Mouse (Mus musculus): ENCODE data around the gene Polr2e. TPM values are rescaled to one million over a fixed set of nuclear protein-coding genes. Genes with fewer than 3 reads are reported as not detected.
"Not testable (repeated sequence)": the region's sequence is repeated elsewhere in the genome, so short reads cannot be mapped to it uniquely, and the experiment has no call there.

Polr2e gene
- polyA plus RNA-seq, 1 experiment = 46.3 TPM

DNA sequence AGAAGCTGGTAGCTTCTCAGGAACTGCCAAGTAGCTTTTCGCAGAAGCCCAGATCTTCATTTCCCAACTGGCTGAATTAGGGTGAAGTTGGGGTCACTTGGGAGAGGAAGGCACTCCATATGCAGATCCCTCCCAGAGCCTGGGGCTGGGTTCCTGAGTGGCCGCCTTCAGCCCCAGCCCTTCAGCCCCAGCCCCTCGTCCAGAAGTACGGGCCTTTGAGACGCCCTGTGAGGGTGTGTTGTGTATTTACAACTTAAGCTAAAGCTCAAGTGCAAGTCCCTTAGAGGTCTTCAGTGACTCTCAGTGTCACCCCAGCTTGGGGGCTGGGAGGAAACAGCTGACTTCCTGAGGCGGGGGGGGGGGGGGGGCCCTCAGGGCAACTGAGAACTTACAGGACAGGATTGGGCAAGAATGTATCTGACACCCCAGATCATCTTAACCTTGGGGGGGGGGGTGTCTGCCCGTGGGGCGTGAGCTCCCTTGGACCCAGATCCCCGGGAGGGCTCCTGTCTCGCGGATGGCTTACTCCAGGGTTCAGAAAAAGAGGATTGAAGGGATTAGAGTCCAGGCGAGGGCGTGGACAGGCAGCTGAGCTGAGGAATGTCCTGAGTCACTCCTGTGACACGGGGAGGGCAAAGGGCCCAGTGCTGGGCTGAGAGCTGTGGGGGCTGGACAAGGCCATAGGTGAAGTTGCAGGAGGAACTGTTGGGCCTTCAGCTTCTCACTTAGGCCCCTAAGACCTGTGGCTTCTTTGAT is 12.2 kb upstream of the Polr2e start:
- peak overlapping the region; percentile 68 for H3K27ac ChIP-seq (ENCODE audit: insufficient read depth, low read length)
- peaks cover 8% of the 10 kb centered on the region for H3K4me1 ChIP-seq (ENCODE audit: control insufficient read depth, insufficient read depth, low read length)
- no peak for TF ChIP-seq POLR2A (IDR thresholded peaks at IDR 0.05; ENCODE audit: low read depth, low read length)
- no peak for TF ChIP-seq CTCF (IDR thresholded peaks at IDR 0.05; ENCODE audit: borderline replicate concordance, insufficient read depth, low read length)
- H3K4me3 ChIP-seq (ENCODE audit: insufficient read depth, low read length) = no peak overlapping the region

- no peak for TF ChIP-seq CTCF (IDR thresholded peaks at IDR 0.05; ENCODE audit: borderline replicate concordance, insufficient read depth, low read length)
- no peak for TF ChIP-seq POLR2A (IDR thresholded peaks at IDR 0.05; ENCODE audit: low read depth, low read length)
- H3K4me3 ChIP-seq (ENCODE audit: insufficient read depth, low read length) = no peak overlapping the region
- H3K4me1 ChIP-seq (ENCODE audit: control insufficient read depth, insufficient read depth, low read length) = peaks cover 8% of the 10 kb centered on the region
- H3K27ac ChIP-seq (ENCODE audit: insufficient read depth, low read length) = no peak overlapping the region; the same call in none of the 2 replicates
These were observed 11.5 kb upstream of the Polr2e start for GRCm38 (mm10) chr10:80050885-80051617.

DNA sequence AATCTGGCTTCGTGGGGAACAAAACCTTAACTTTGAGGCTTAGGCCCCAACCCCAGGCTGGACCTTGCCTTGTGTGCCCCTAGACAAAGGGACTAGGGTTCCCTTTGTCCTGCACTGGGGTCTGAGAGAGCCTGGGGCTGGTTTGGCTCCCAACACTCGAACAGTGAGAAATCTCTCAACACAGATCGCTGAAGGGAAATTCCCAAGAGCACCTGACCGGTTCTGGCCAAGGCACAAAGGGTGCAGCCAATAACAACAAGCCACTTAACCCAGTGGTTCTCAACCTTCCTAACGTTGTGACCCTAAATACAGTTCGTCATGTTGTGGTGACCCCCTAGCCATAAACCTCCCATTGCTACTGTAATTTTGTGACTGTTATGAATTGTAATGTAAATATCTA is 10.6 kb upstream of the Polr2e start:
- no peak overlapping the region for H3K27ac ChIP-seq (ENCODE audit: insufficient read depth, low read length)
- TF ChIP-seq POLR2A (IDR thresholded peaks at IDR 0.05; ENCODE audit: low read depth, low read length) = no peak
- no peak for TF ChIP-seq CTCF (IDR thresholded peaks at IDR 0.05; ENCODE audit: borderline replicate concordance, insufficient read depth, low read length)
- no peak overlapping the region for H3K4me3 ChIP-seq (ENCODE audit: insufficient read depth, low read length)
- peaks cover 8% of the 10 kb centered on the region for H3K4me1 ChIP-seq (ENCODE audit: control insufficient read depth, insufficient read depth, low read length)

DNA sequence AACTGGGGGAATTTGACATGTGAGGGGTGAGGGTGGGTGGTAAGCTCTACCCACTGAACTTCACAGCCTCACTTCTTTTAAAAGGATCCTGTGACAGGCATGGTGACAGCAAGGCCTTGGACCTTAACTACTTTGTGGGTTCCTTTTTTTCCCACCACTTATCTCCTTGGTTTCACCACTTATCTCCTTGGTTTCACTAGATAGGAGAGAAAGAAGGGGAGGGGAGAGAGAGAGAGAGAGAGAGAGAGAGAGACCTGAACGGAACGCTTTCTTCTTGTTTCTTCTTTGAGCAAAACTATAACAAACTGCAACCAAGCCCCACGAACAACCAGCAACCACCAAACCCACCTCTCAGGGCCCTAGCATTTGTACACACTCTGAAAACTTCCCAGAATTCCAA is 9.2 kb upstream of the Polr2e start:
- peaks cover 8% of the 10 kb centered on the region for H3K4me1 ChIP-seq (ENCODE audit: control insufficient read depth, insufficient read depth, low read length)
- TF ChIP-seq CTCF (IDR thresholded peaks at IDR 0.05; ENCODE audit: borderline replicate concordance, insufficient read depth, low read length) = no peak
- no peak for TF ChIP-seq POLR2A (IDR thresholded peaks at IDR 0.05; ENCODE audit: low read depth, low read length)
- no peak overlapping the region for H3K4me3 ChIP-seq (ENCODE audit: insufficient read depth, low read length)
- H3K27ac ChIP-seq (ENCODE audit: insufficient read depth, low read length) = no peak overlapping the region

- Histone ChIP-seq H3K27ac (ENCODE audit: insufficient read depth, low read length) (no peak overlapping the region), H3K4me3 (ENCODE audit: insufficient read depth, low read length) (no peak overlapping the region), H3K4me1 (ENCODE audit: control insufficient read depth, insufficient read depth, low read length) (peaks cover 8% of the 10 kb centered on the region)
- TF ChIP-seq CTCF (IDR thresholded peaks at IDR 0.05; ENCODE audit: borderline replicate concordance, insufficient read depth, low read length) = no peak
- no peak for TF ChIP-seq POLR2A (IDR thresholded peaks at IDR 0.05; ENCODE audit: low read depth, low read length)
These were observed 8.8 kb upstream of the Polr2e start for GRCm38 (mm10) chr10:80048396-80048795.

DNA sequence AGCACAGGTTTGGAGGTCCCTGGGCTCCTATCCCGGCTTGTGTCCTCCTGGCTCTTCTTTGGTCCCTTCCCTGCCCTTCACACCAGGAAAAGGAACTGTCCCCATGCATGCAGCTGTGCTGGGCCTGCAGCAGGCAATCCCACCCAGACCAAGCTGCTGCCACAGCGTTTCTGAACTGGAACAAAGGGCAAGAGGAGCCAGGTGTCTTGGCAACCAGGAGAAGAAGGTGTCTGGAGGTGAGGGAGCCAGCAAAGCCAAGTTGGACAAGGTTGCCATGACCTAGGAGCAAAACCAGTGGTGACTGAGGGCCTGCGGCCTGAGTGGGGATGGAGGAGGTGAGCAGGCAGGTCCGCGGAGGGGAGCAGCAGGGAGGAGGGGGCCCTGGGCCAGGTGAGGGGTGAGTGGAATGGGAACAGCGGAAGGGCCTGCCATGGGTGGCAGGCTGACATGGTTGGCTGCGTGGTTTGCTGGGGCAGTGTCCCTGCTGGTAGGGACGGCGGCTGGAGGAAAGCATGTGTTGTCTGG is 7.5 kb upstream of the Polr2e start, which contains the start of gene Gpx4:
TSS of gene Gpx4 (plus strand) at position 126 of the 525 bp plus-strand sequence.
- H3K4me1 ChIP-seq (ENCODE audit: control insufficient read depth, insufficient read depth, low read length) = peaks cover 4% of the 10 kb centered on the region; the same call in 1 of the 2 replicates
- no peak within 1 kb of the TSS for H3K4me3 ChIP-seq (ENCODE audit: insufficient read depth, low read length)
- TF ChIP-seq CTCF (IDR thresholded peaks at IDR 0.05; ENCODE audit: borderline replicate concordance, insufficient read depth, low read length) = no peak
- no peak for TF ChIP-seq POLR2A (IDR thresholded peaks at IDR 0.05; ENCODE audit: low read depth, low read length)
- no peak within 1 kb of the TSS for H3K27ac ChIP-seq (ENCODE audit: insufficient read depth, low read length)

DNA sequence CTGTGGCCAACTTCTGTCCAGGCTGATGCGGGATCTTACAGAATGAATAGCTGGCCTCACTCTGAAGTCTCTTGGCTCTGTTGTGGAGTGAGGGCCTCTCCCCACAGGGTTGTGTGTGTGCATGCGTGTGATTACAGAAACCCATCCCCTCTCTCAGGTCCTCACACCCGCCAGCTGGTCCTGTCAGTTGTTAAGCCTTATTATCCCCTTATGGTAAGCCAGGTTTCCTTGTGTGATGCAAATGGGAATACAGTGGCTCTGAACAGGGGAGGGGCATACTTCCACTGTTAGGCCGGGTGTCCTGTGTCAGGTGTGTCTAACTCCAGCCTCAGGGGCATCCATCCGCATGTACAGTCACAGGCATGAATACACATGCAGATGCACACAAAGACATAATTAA is 6.2 kb upstream of the Polr2e start:
- Histone ChIP-seq H3K27ac (ENCODE audit: insufficient read depth, low read length) (no peak overlapping the region), H3K4me1 (ENCODE audit: control insufficient read depth, insufficient read depth, low read length) (no peaks in the 10 kb centered on the region), H3K4me3 (ENCODE audit: insufficient read depth, low read length) (no peak overlapping the region)
- TF ChIP-seq POLR2A (IDR thresholded peaks at IDR 0.05; ENCODE audit: low read depth, low read length) (no peak), CTCF (IDR thresholded peaks at IDR 0.05; ENCODE audit: borderline replicate concordance, insufficient read depth, low read length) (no peak)

- H3K27ac ChIP-seq (ENCODE audit: insufficient read depth, low read length); H3K4me3 ChIP-seq (ENCODE audit: insufficient read depth, low read length); H3K4me1 ChIP-seq (ENCODE audit: control insufficient read depth, insufficient read depth, low read length): not testable (repeated sequence)
These were observed 5.8 kb upstream of the Polr2e start for GRCm38 (mm10) chr10:80045364-80045763.

DNA sequence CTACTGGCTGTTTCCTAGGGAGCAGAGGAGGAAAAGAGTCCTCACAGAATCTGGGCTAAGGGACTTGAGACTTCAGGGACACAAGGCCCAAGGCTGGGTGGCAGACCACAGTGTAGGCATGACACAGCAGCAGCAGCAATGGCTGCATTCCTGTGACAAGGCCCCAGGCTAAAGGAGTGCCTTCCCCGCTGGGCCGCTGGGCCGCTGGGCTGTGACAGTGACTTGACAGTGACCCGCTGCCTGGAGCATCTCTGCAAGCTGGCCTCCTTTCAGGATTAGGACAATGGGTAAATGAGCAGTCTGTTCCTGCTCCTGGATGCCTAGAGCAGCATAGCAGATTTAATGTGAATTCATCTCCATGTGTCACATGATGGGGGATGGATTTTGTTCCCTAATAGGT is 4.5 kb upstream of the Polr2e start:
- Histone ChIP-seq H3K4me3 (ENCODE audit: insufficient read depth, low read length) (no peak overlapping the region), H3K27ac (ENCODE audit: insufficient read depth, low read length) (no peak overlapping the region), H3K4me1 (ENCODE audit: control insufficient read depth, insufficient read depth, low read length) (no peaks in the 10 kb centered on the region)
- TF ChIP-seq POLR2A (IDR thresholded peaks at IDR 0.05; ENCODE audit: low read depth, low read length) (no peak), CTCF (IDR thresholded peaks at IDR 0.05; ENCODE audit: borderline replicate concordance, insufficient read depth, low read length) (no peak)

DNA sequence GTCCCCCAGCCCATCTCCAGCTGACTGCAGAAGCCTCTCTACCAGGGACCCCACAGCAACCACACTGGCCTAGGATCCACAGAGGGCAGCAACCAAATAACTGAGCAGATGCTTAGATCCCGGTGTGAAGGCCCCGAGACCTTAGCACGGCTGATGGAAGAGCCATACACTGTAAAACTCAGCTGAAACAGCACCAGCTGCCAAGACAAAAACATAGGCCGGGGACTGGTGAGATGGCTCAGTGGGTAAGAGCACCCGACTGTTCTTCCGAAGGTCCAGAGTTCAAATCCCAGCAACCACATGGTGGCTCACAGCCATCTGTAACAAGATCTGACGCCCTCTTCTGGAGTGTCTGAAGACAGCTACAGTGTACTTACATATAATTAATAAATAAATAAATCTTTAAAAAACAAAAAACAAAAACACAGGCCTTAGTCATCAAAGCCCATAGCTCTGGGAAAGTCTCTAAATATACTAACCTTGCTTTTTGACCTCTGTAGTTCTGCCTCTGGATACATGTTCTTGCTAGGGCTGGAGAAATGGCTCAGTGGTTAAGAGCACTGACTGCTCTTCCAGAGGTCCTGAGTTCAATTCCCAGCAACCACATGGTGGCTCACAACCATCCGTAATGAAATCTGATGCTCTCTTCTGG is 1.9 kb upstream of the Polr2e start:
- H3K4me3 ChIP-seq (ENCODE audit: insufficient read depth, low read length); H3K4me1 ChIP-seq (ENCODE audit: control insufficient read depth, insufficient read depth, low read length); H3K27ac ChIP-seq (ENCODE audit: insufficient read depth, low read length): not testable (repeated sequence)
